Mouse (Mus musculus): ENCODE data around the gene Pde5a. TPM values are rescaled to one million over a fixed set of nuclear protein-coding genes. Genes with fewer than 3 reads are reported as not detected.

The Pde5a gene
- total RNA-seq, 1 experiment = 1.6 TPM

- H3K36me3 ChIP-seq (ENCODE audit: control insufficient read depth, insufficient read depth, low read length, poor library complexity, severe bottlenecking) = no peaks in the 10 kb centered on the region
- in situ Hi-C loops (cut with MboI; ENCODE audit: low sequenced_read_pairs in 2 of 2, unreplicated experiment in 2 of 2) = no loop called here
- H3K4me3 ChIP-seq (ENCODE audit: insufficient read depth in 1 of 2, low read depth in 1 of 2, low read length in 2 of 2, poor library complexity in 1 of 2, severe bottlenecking in 1 of 2) = peak overlapping the region; percentile 13 to 31; a peak in 3 of 4 replicates
- H3K9ac ChIP-seq (ENCODE audit: insufficient read depth, low read depth, low read length, poor library complexity, severe bottlenecking) = peak overlapping the region; percentile 65
- H3K27ac ChIP-seq (ENCODE audit: insufficient read depth, low read depth, low read length, poor library complexity, severe bottlenecking) = no peak overlapping the region
- TF ChIP-seq ZNF384 (IDR thresholded peaks at IDR 0.05; ENCODE audit: low read depth, low read length) (no peak), ZC3H11A (IDR thresholded peaks at IDR 0.05; ENCODE audit: borderline replicate concordance, low read depth, low read length) (no peak), MAFK (IDR thresholded peaks at IDR 0.05; ENCODE audit: insufficient read depth, low read depth, low read length) (no peak), HCFC1 (IDR thresholded peaks at IDR 0.05; ENCODE audit: borderline replicate concordance, insufficient read depth, low read length) (no peak), CHD2 (IDR thresholded peaks at IDR 0.05; ENCODE audit: low read depth, low read length) (no peak)
- DNase-seq (ENCODE audit: low read depth, low spot score) = no peak
- no peaks in the 10 kb centered on the region for H3K4me1 ChIP-seq (ENCODE audit: control insufficient read depth in 2 of 2, insufficient read depth in 2 of 2, low read length in 2 of 2, poor library complexity in 1 of 2)
- H3K9me3 ChIP-seq (ENCODE audit: control insufficient read depth, insufficient read depth, low read depth, low read length) = no peaks in the 10 kb centered on the region
These were observed 126.4 kb downstream of the Pde5a start for GRCm38 (mm10) chr3:122855149-122855548.

GRCm38 (mm10) chr3:122859829-122860228 is 131.1 kb downstream of the Pde5a start:
- H3K36me3 ChIP-seq (ENCODE audit: control insufficient read depth, insufficient read depth, low read length, poor library complexity, severe bottlenecking) = no peaks in the 10 kb centered on the region
- no peak overlapping the region for H3K27ac ChIP-seq (ENCODE audit: insufficient read depth, low read depth, low read length, poor library complexity, severe bottlenecking)
- no peak overlapping the region for H3K4me3 ChIP-seq (ENCODE audit: insufficient read depth in 1 of 2, low read depth in 1 of 2, low read length in 2 of 2, poor library complexity in 1 of 2, severe bottlenecking in 1 of 2)
- in situ Hi-C loops (cut with MboI; ENCODE audit: low sequenced_read_pairs in 2 of 2, unreplicated experiment in 2 of 2) = no loop called here
- no peak for TF ChIP-seq HCFC1 (IDR thresholded peaks at IDR 0.05; ENCODE audit: borderline replicate concordance, insufficient read depth, low read length)
- no peak for TF ChIP-seq ZNF384 (IDR thresholded peaks at IDR 0.05; ENCODE audit: low read depth, low read length)
- TF ChIP-seq CHD2 (IDR thresholded peaks at IDR 0.05; ENCODE audit: low read depth, low read length) = no peak
- no peak overlapping the region for H3K9ac ChIP-seq (ENCODE audit: insufficient read depth, low read depth, low read length, poor library complexity, severe bottlenecking)
- H3K9me3 ChIP-seq (ENCODE audit: control insufficient read depth, insufficient read depth, low read depth, low read length) = no peaks in the 10 kb centered on the region
- no peaks in the 10 kb centered on the region for H3K4me1 ChIP-seq (ENCODE audit: control insufficient read depth in 2 of 2, insufficient read depth in 2 of 2, low read length in 2 of 2, poor library complexity in 1 of 2)
- DNase-seq (ENCODE audit: low read depth, low spot score) = no peak

GRCm38 (mm10) chr3:122860573-122861498 is 132.1 kb downstream of the Pde5a start:
- Histone ChIP-seq H3K4me1 (ENCODE audit: control insufficient read depth in 2 of 2, insufficient read depth in 2 of 2, low read length in 2 of 2, poor library complexity in 1 of 2) (no peaks in the 10 kb centered on the region), H3K9me3 (ENCODE audit: control insufficient read depth, insufficient read depth, low read depth, low read length) (no peaks in the 10 kb centered on the region), H3K9ac (ENCODE audit: insufficient read depth, low read depth, low read length, poor library complexity, severe bottlenecking) (no peak overlapping the region), H3K4me3 (ENCODE audit: insufficient read depth in 1 of 2, low read depth in 1 of 2, low read length in 2 of 2, poor library complexity in 1 of 2, severe bottlenecking in 1 of 2) (no peak overlapping the region), H3K36me3 (ENCODE audit: control insufficient read depth, insufficient read depth, low read length, poor library complexity, severe bottlenecking) (no peaks in the 10 kb centered on the region), H3K27ac (ENCODE audit: insufficient read depth, low read depth, low read length, poor library complexity, severe bottlenecking) (no peak overlapping the region)
- TF ChIP-seq CHD2 (IDR thresholded peaks at IDR 0.05; ENCODE audit: low read depth, low read length) (no peak), MAFK (IDR thresholded peaks at IDR 0.05; ENCODE audit: insufficient read depth, low read depth, low read length) (no peak), HCFC1 (IDR thresholded peaks at IDR 0.05; ENCODE audit: borderline replicate concordance, insufficient read depth, low read length) (no peak), ZC3H11A (IDR thresholded peaks at IDR 0.05; ENCODE audit: borderline replicate concordance, low read depth, low read length) (no peak), ZNF384 (IDR thresholded peaks at IDR 0.05; ENCODE audit: low read depth, low read length) (no peak)
- in situ Hi-C loops (cut with MboI; ENCODE audit: low sequenced_read_pairs in 2 of 2, unreplicated experiment in 2 of 2) = no loop called here
- no peak for DNase-seq (ENCODE audit: low read depth, low spot score)

- Histone ChIP-seq H3K9me3 (ENCODE audit: control insufficient read depth, insufficient read depth, low read depth, low read length) (no peaks in the 10 kb centered on the region), H3K36me3 (ENCODE audit: control insufficient read depth, insufficient read depth, low read length, poor library complexity, severe bottlenecking) (no peaks in the 10 kb centered on the region), H3K27ac (ENCODE audit: insufficient read depth, low read depth, low read length, poor library complexity, severe bottlenecking) (no peak overlapping the region), H3K4me3 (ENCODE audit: insufficient read depth in 1 of 2, low read depth in 1 of 2, low read length in 2 of 2, poor library complexity in 1 of 2, severe bottlenecking in 1 of 2) (no peak overlapping the region), H3K4me1 (ENCODE audit: control insufficient read depth in 2 of 2, insufficient read depth in 2 of 2, low read length in 2 of 2, poor library complexity in 1 of 2) (no peaks in the 10 kb centered on the region), H3K9ac (ENCODE audit: insufficient read depth, low read depth, low read length, poor library complexity, severe bottlenecking) (no peak overlapping the region)
- TF ChIP-seq ZNF384 (IDR thresholded peaks at IDR 0.05; ENCODE audit: low read depth, low read length) (no peak), CHD2 (IDR thresholded peaks at IDR 0.05; ENCODE audit: low read depth, low read length) (no peak), HCFC1 (IDR thresholded peaks at IDR 0.05; ENCODE audit: borderline replicate concordance, insufficient read depth, low read length) (no peak), MAFK (IDR thresholded peaks at IDR 0.05; ENCODE audit: insufficient read depth, low read depth, low read length) (no peak), ZC3H11A (IDR thresholded peaks at IDR 0.05; ENCODE audit: borderline replicate concordance, low read depth, low read length) (no peak)
- DNase-seq (ENCODE audit: low read depth, low spot score) = no peak
- in situ Hi-C loops (cut with MboI; ENCODE audit: low sequenced_read_pairs in 2 of 2, unreplicated experiment in 2 of 2) = no loop called here
These were observed 136.3 kb downstream of the Pde5a start for GRCm38 (mm10) chr3:122865092-122865491.

Measured in ES-E14 (cell line).